Mouse (Mus musculus) layer of hippocampus, adult 8-10 months (tissue): ENCODE results near the gene Unc13a. TPM values are rescaled to one million over a fixed set of nuclear protein-coding genes. Genes with fewer than 3 reads are reported as not detected.

Experiments
- DNase-seq, 2 experiments: peaks; one replicate each; pipeline ENCODE4 v3.0.0; 2022; ENCODE audit warnings: low spot score in 2 of 2
- total RNA-seq, 4 experiments: library from RNA; stranded (reverse); gene quantifications; 2 replicates each; pipeline ENCODE4 v1.2.4; 2022

The Unc13a gene
- total RNA-seq, 4 experiments from 2014 or later, result 219 to 265 (median 239) TPM

DNA sequence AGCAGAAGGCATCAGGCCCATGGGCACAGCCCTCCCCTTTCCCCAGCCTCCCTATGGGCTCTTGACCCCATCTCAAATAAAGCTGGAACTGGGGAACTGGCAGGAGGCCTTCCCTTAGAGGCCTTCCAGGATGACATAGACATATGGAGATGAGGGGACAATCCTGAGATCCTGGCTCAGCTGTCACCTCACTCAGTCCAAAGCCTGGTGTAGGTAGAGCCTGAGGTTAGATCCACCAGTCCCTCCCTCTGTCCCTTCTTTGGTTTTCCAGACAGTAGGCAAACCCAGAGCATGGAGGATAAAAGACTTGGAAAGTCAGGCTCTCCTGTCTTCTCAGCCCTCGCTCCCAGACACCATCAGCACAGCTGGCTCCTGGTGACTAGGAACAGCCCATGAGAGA, 4.7 kb downstream of the Unc13a start:
- no peak for DNase-seq

GRCm38 (mm10) chr8:71665331-71666130, 6.0 kb downstream of the Unc13a start:
- DNase-seq, result no peak

- DNase-seq, result peak; percentile 71 to 88
Observed at GRCm38 (mm10) chr8:71660325-71661120, 11.0 kb downstream of the Unc13a start.

DNA sequence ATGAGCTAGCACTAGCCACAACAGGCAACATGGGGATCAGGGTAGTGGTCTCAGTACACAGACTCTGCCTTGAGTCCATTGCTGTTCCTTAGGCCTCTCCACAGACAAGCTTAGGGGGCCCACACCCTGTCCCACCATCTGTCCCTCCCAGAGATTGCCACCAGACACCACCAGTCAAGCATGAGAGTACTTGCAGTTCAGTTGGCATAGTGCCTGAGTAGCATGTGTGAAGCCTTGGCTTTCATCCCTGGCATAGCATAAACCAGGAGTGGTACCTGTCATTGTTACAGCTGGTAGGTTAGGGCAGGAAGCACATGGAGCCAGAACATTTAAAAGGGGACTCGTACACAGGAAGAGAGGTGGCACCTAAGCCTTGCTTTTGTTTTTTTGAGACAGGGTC, 11.8 kb downstream of the Unc13a start:
- no peak for DNase-seq

DNA sequence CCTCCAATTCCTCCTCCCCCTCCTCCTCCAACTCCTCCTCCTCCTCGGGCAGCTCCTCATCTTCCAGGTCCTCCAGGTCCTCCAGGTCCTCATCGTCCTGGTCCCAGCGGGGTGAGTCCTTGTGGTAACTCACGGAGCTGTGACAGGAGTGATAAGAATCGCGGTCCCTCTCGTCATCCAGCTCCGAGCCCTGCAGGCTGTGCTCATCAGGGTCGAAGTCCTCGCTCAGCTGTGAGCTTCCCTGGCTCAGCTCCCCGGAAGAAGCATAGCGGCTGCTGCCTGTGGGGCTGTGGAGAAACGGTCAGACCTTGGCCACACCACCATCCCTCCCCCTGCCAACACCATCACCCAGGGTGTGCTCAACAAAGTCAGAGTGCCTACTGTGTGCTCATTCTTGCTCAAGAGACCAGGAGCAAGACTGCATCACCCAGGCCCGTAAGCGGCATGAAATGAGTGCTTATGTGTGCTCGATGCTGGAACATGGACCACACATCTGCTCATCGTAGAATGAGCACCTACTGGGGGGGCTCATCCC, 13.0 kb downstream of the Unc13a start:
- no peak for DNase-seq

- no peak for DNase-seq
Observed at GRCm38 (mm10) chr8:71657816-71658215, 13.7 kb downstream of the Unc13a start.

DNA sequence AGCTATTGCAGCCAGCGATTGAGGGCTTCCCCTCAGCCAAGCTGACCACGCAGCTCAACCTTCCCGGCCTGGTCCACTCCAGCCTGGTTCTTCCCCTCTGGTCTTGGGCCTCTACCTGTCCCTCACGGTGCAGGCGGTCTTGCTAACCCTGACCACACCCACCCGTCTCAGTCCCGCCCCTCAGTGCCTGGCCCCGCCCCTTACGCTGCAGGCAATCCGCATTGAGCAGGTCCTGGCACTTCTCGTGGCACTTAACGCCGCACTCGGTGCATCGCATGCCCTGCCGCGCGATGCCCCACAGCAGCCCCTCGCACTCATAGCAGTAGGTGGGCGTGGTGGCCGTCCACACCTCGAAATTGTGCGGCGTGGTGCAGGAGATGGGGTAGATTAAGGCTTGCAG, 17.0 kb downstream of the Unc13a start:
- DNase-seq, result no peak

DNA sequence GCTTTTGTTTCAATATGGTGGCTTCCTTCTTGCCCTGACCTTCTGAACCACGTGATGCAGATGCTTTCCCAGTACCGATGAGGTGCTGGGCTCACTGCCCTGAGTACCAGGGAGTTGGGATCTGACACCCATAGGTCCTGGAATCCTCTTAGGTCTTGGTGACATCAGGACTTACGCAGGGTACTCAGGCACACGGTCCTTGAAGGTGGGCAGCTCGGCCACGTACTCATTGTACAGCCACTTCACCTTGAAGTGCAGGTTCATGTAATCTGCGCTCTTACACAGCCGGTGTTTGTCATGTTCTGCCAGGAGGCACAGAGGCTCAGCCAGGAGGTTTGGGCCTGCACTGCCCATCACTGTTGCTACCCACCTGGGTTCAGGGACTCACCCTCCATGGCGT, 26.0 kb downstream of the Unc13a start:
- DNase-seq, result no peak

DNA sequence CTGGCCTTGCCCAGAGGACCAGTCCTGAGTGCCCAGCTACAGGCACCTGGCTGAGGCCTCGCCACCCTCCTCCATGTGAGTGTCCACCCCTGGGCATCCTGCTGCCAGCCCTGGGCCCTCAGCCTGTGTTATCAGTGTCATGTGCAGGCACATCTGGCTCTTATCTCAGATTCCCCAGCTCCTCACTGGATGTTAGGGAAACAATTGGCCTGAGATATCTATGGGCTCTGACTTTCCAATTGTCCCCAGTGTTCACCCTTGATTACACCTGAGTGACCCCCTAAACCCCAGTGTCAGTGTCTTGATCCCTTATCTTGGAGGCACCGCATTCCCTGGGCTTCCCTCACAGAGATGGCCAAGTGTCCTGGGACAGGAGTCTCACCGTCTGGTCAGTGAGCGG, 32.2 kb downstream of the Unc13a start:
- no peak for DNase-seq

- no peak for DNase-seq
Observed at GRCm38 (mm10) chr8:71638321-71638720, 33.2 kb downstream of the Unc13a start.

DNA sequence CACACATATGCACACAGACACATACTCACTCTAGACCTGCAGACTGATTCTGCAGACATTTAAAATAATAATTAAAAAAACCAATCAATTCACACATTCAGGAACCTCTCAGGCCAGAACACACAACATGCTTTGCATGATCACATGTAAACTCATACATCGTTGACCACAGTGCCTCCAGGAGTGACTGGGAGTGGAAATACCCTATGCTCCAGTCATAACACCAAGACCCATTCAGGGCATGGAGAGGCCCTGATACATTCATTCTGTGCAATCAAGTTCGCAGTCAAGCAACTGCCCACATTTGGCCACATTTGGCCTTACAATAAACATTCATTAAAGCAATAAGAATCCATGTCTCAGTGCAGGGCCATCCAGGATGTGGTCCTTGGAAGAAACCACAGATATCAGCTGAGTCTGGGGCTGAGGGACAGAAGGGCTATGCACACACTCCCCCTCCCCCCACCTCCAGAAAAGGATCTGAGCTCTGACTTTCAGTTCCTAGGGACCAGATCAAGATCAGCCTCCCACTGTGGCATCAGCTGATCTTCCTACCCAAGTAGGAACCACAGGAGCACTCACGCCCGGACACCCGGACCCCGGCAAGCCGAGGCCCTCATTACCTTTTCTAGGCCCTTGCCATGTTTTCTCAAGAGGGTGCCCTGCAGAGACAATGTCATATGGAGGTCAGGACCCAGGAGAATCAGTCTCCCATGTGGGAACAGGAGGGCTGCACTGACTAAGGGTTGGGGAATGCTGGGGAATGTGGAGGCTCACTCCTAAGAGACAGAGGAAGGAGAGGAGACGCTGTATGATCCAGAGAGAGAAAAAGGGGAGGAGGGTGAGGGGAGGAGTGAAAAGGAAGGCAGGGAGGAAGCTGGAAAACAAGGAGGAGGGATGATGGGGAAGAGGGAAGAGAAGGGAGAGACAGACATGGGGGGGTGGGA, 34.1 kb downstream of the Unc13a start:
- DNase-seq, result no peak

DNA sequence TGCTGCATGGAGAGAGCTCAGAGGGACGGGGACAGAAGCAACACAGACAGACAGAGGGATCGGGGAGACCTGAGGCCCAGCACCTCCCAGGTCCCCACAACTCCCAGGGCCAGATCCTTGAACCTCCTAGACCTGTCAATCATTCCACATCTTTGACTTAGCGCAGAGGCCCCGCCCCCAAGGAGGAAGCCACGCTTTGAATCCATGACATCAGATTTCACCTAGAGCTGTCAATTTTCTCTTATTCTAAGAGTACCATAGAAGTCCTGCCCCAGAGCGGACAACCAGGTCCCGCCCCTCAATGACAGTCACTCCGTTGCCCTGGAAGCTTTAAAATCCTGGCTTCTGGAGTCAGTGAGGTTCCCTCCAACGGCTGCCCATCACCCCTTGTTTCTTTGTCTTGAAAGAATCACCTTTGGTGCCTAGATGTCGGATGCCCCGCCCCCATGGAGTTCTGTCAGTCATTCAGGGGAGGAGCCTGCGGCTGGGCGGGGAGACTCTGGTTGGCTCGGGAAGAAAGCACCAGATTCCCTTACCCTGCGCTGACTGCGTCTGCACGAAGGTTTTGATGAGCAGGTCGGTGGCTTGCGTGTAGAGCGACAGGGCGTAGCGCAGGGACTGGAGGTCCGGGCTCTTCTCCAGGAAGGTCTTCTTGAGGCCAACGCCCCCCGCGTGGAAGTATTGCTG, 37.4 kb downstream of the Unc13a start:
- DNase-seq, result no peak

- no peak for DNase-seq
Observed at GRCm38 (mm10) chr8:71633164-71633563, 38.4 kb downstream of the Unc13a start.

DNA sequence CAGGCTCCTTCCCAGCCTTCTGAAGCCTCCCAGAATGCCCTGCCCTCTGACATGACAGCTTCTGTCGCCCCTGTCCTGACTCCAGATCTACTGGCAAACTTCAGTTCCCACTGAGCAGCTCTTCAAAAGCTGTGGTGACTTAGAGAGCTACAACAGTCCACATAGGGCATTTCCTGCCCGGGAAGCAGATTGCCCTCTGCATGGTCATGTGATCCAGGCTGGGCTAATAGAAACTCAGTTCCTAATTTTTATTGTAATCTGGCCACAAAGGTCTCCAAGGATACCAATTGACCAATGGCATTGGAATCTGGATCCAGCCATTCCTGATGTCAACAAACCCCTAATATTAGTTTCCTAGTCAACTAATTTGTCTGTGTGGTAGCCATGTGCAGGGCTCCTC, 39.7 kb downstream of the Unc13a start:
- DNase-seq, result no peak

- no peak for DNase-seq
Observed at GRCm38 (mm10) chr8:71630761-71631160, 40.8 kb downstream of the Unc13a start.

- no peak for DNase-seq
Observed at GRCm38 (mm10) chr8:71629781-71630212, 41.8 kb downstream of the Unc13a start.

GRCm38 (mm10) chr8:71629096-71629697, 42.4 kb downstream of the Unc13a start:
- peak; percentile 87 to 90 for DNase-seq

DNA sequence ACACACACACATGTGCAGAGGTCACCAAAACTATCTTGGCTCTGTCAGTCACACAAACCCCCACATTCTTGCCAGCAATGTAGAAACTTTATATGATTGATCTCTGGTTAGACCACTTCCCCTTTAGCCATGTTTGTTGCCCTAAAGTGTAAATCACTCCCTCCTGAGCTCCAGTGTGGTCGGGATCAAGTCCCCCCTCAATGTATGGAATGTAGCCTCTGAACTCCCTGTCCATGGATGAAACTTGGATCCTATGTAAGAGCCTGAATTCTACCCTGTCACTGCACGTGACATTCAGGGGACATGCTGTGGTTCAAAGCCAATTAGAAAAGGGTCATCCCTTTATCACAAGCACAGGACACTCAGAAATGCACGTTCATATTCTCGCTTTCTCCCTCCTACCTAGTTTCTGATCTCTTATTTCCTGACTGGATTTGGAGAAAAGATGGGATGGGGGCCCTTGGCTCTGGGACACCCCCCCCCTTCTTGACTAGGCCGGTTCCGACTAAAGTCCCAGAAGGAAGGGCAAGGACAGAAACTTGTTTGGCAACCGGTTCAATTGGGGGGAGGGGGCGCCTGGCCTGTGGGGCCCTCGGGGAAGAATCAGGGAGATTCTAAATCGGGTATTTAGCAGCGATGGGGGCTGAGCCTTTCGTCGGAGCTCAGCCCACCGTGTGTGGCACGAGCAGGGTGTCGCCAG, 43.0 kb downstream of the Unc13a start:
- DNase-seq, result no peak

- DNase-seq, result no peak
Observed at GRCm38 (mm10) chr8:71627265-71628099, 44.1 kb downstream of the Unc13a start.
